ENCODE assay signal across 8 mouse cellular contexts in the genomic region with DNA sequence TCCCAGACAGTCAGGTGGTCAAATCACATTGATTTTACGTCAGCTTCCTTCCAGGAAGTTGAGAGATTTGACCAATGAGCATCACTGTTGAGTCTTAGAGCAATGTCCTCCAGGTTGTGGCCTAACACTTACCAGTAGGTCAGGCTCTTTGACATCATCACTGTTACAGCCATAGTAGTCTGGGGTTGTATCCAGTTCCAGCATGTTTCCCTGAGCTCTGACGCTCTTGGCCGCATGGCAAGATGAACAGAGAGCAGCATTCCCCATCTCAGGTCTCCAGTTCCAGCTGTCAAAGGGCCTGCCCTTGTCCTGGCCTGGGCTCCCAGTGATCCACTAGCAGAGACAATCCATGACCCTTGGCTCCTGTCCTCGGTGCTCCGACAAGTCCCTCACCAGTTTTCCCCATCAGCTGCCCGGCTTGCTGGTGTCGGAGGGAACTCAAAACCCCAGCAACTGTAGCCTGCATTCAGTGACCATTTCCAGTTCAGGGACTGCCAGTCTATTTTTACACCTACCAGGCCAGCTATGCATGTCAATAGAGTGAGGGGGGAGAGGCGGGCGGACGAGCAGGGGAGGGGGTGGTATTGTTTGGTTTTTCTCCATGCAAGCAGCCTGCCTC.
A peak's percentile ranks its signal among the peaks of the same experiment; 100 is the strongest.
DNase-seq lines count a peak whose midpoint lies in the region; ATAC-seq and TF ChIP-seq lines count a peak whose summit lies in the region.

No protein-coding gene starts in this region.

- H3K9me3 ChIP-seq in hindbrain, embryonic 12.5 days (replicated peaks) = no peaks in the 10 kb centered on the region
- no peaks in the 10 kb centered on the region for H3K9me3 ChIP-seq in liver, embryonic 12.5 days (replicated peaks)

- H3K4me2 ChIP-seq in hindbrain, embryonic 12.5 days (replicated peaks) = peak overlapping the region; percentile 17; the same call in 1 of the 2 replicates
- H3K4me2 ChIP-seq in liver, embryonic 12.5 days = peak overlapping the region; percentile 40

- TF ChIP-seq CTCF in brain, embryonic 14.5 days (IDR thresholded peaks at IDR 0.05; ENCODE audit: borderline replicate concordance, extremely low read depth, insufficient read depth, insufficient read length) = no peak

- H3K27me3 ChIP-seq in hindbrain, embryonic 12.5 days = no peaks in the 10 kb centered on the region
- no peaks in the 10 kb centered on the region for H3K27me3 ChIP-seq in liver, embryonic 12.5 days (replicated peaks)

- WGBS in hindbrain, embryonic 12.5 days = 24% methylated on average over 10 of the region's 10 CpGs
- 56% methylated on average over 10 of the region's 10 CpGs for WGBS in liver, embryonic 12.5 days (ENCODE audit: insufficient replicate concordance)

- H3K36me3 ChIP-seq in hindbrain, embryonic 12.5 days = no peaks in the 10 kb centered on the region
- no peaks in the 10 kb centered on the region for H3K36me3 ChIP-seq in liver, embryonic 12.5 days

- no peak overlapping the region for H3K9ac ChIP-seq in hindbrain, embryonic 12.5 days
- no peak overlapping the region for H3K9ac ChIP-seq in liver, embryonic 12.5 days

- H3K4me1 ChIP-seq in hindbrain, embryonic 12.5 days = peaks cover 22% of the 10 kb centered on the region
- H3K4me1 ChIP-seq in liver, embryonic 12.5 days = no peaks in the 10 kb centered on the region

- no peak overlapping the region for H3K4me3 ChIP-seq in hindbrain, embryonic 12.5 days
- H3K4me3 ChIP-seq in liver, embryonic 12.5 days = no peak overlapping the region; the same call in 1 of the 2 replicates

- ATAC-seq in hindbrain, embryonic 12.5 days (ENCODE audit: low FRiP score) = peak; percentile 47
- ATAC-seq in liver, embryonic 12.5 days = peak; percentile 58
- ATAC-seq in granulocyte monocyte progenitor cell, adult 5-6 weeks (replicated peaks; ENCODE audit: poor library complexity, severe bottlenecking) = no peak

- TF ChIP-seq POLR2A in brain, embryonic 14.5 days (IDR thresholded peaks at IDR 0.05; ENCODE audit: borderline replicate concordance, extremely low read depth, insufficient read depth, insufficient read length, poor library complexity, severe bottlenecking) = no peak

- H3K27ac ChIP-seq in hindbrain, embryonic 12.5 days = no peak overlapping the region
- peak overlapping the region; percentile 63; the same call in 1 of the 2 replicates for H3K27ac ChIP-seq in liver, embryonic 12.5 days

- DNase-seq in brain, embryonic 14.5 days (ENCODE audit: low read depth) = peak; percentile 62
- peak; percentile 71 for DNase-seq in gastrocnemius, adult 18-20 months (ENCODE audit: low spot score)
- no peak for DNase-seq in spleen, adult 12 weeks (ENCODE audit: low spot score)
- no peak for DNase-seq in layer of hippocampus, postnatal 14 days (ENCODE audit: low spot score in 2 of 2)
- no peak for DNase-seq in right cerebral cortex, postnatal 4 days

Comparison
In these comparisons a context has a peak if more than half of its experiments do, and no peak if none do; other contexts are left out.
1. DNase-seq: peak in brain, embryonic 14.5 days (single experiment) and gastrocnemius, adult 18-20 months (single experiment); none in spleen, adult 12 weeks (single experiment), layer of hippocampus, postnatal 14 days (0 of 2) and right cerebral cortex, postnatal 4 days (single experiment).